Mouse (Mus musculus) liver, embryonic 16.5 days (tissue): ENCODE measurements at regions not wholly inside any gene's neighbourhood (a gene's known extent, or its start where the extent isn't known, plus 50 kb on each side); places are given as distances from the start of the nearest gene placed in this dataset.
A peak's percentile ranks its signal among the peaks of the same experiment; 100 is the strongest.

Experiments
- ATAC-seq: fragments of 200-750 bp; cut with Nextera tagmentation; 2 replicates; pipeline ENCODE4 v1.8.0; 2017; ENCODE audit warnings: low read depth, mild to moderate bottlenecking, moderate number of reproducible peaks, moderate library complexity
- H3K27ac ChIP-seq: fragments of 300-500 bp; sonication (generic); 2 replicates; pipeline ENCODE4 v1.5.1; 2014; ENCODE audit warnings: mild to moderate bottlenecking, low read length
- H3K27me3 ChIP-seq: fragments of 300-500 bp; sonication (generic); 2 replicates; pipeline ENCODE4 v1.6.1; 2014; ENCODE audit warnings: low read depth, low read length, mixed read lengths; ENCODE audit not compliant: control insufficient read depth, insufficient read depth
- H3K36me3 ChIP-seq: fragments of 300-500 bp; sonication (generic); 2 replicates; pipeline ENCODE4 v1.6.1; 2014; ENCODE audit warnings: mild to moderate bottlenecking; ENCODE audit not compliant: control insufficient read depth, insufficient read depth
- H3K4me1 ChIP-seq: fragments of 300-500 bp; sonication (generic); 2 replicates; pipeline ENCODE4 v1.6.1; 2014; ENCODE audit warnings: low read depth, low read length, mixed read lengths; ENCODE audit not compliant: control insufficient read depth
- H3K4me2 ChIP-seq: fragments of 300-500 bp; sonication (generic); 2 replicates; pipeline ENCODE4 v1.6.1; 2014; ENCODE audit warnings: low read depth, low read length, mixed read lengths
- H3K4me3 ChIP-seq: fragments of 300-500 bp; sonication (generic); 2 replicates; pipeline ENCODE4 v1.5.1; 2014; ENCODE audit warnings: low read depth, mild to moderate bottlenecking, low read length
- H3K9ac ChIP-seq: fragments of 300-500 bp; sonication (generic); 2 replicates; pipeline ENCODE4 v1.6.1; 2014; ENCODE audit warnings: low read depth, low read length
- H3K9me3 ChIP-seq: fragments of 300-500 bp; sonication (generic); replicated peaks from 2 replicates; pipeline ENCODE4 v1.6.1; 2016; ENCODE audit warnings: low read length; ENCODE audit not compliant: control insufficient read depth
- WGBS: fragments of 180-500 bp; shearing (Covaris S2); extraction: QIAGEN DNeasy Blood & Tissue Kit; methylation state at CpG from one replicate; pipeline ENCODE4 v1.1.7; 2014; ENCODE audit not compliant: insufficient replicate concordance; 5-methylcytosine and 5-hydroxymethylcytosine counted together

DNA sequence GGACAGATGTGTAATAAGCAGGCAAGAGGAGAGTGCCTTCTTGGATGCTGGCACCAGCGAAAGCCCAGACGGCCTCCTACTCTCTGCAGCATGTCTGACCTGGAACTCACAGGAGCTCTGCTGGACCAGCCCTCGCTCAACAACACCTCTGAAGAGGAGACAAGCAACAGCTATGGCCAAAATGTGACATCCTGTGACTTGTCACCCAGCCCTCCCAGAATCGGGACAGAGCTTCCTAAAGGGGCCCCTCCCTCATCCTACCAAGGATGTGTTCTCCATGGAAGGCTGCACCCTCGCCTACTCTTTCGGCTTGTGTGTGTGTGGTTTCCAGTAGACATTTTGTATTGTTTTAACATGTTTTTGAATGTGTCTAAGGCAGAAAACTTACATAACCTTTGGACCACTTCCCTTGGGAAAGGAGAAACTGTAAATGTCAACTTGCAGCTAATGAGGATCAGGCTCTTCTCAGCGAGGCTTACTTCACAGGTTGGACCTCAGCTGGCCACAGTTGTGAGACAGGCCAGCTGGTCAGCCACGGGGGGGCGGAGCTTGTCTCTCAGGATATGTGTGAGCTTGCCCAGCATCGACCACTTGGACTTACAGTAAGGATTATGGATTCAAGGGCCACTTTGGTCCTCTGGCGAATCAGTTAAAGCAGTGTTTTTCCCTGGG is 166.7 kb upstream of the Dio3 start:
- no peak overlapping the region for H3K4me2 ChIP-seq
- H3K4me1 ChIP-seq, result no peaks in the 10 kb centered on the region
- H3K9ac ChIP-seq, result no peak overlapping the region
- H3K9me3 ChIP-seq, result no peaks in the 10 kb centered on the region
- no peaks in the 10 kb centered on the region for H3K36me3 ChIP-seq
- H3K4me3 ChIP-seq, result no peak overlapping the region
- no peak overlapping the region for H3K27ac ChIP-seq
- WGBS, result 50% methylated on average over 11 of the region's 11 CpGs
- no peak for ATAC-seq
- H3K27me3 ChIP-seq, result no peaks in the 10 kb centered on the region

GRCm38 (mm10) chr12:110112723-110113105 is 166.2 kb upstream of the Dio3 start:
- H3K27me3 ChIP-seq, result no peaks in the 10 kb centered on the region
- no peak overlapping the region for H3K4me2 ChIP-seq
- H3K27ac ChIP-seq, result no peak overlapping the region
- no peak for ATAC-seq
- H3K4me3 ChIP-seq, result no peak overlapping the region
- H3K36me3 ChIP-seq, result no peaks in the 10 kb centered on the region
- WGBS, result 63% methylated on average over 7 of the region's 7 CpGs
- H3K9me3 ChIP-seq, result no peaks in the 10 kb centered on the region
- no peaks in the 10 kb centered on the region for H3K4me1 ChIP-seq
- no peak overlapping the region for H3K9ac ChIP-seq

DNA sequence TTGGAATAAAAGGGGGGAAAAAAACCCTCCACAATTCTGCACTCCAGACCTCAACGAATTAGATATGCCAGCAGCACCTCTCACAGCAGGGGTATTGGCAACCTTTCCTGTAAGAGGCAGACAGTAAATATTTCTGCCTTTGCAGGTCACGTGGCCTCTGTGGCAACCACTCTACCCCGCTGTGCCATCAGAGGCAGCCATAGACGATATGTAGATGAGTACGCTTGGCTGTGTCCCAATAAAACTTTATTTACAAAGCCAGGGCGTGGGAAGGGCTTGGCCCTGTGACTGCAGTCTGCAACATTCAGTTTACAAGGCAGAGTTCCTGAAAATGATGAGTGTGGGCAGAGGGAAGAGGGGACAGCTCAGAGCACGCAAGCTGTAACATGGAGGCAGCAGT is 158.7 kb upstream of the Dio3 start:
- Histone ChIP-seq H3K4me2 (no peak overlapping the region), H3K36me3 (no peaks in the 10 kb centered on the region), H3K4me1 (no peaks in the 10 kb centered on the region), H3K9me3 (no peaks in the 10 kb centered on the region), H3K4me3 (no peak overlapping the region), H3K27me3 (no peaks in the 10 kb centered on the region), H3K27ac (no peak overlapping the region), H3K9ac (no peak overlapping the region)
- peak; percentile 64 for ATAC-seq
- 52% methylated on average over 7 of the region's 7 CpGs for WGBS

DNA sequence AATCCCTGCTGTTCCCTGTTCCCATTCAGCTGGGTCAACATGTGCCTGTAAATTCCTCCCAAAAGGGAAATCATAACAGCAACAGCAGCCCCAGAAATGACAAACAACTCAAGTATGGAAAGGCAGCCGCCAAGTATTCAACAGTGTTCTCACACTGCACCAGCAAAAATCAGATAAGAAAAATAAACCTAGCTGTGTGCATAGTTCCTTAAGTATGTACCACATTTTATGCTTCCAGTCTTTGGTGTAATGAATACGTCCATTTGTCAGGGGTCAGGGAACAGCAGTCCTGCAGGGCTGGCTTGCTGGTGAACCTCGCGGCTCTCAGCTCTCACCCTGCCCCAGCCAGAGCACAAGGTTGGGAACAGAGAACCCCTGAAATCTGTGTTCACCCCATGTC is 155.9 kb upstream of the Dio3 start:
- Histone ChIP-seq H3K27me3 (no peaks in the 10 kb centered on the region), H3K36me3 (no peaks in the 10 kb centered on the region), H3K4me2 (no peak overlapping the region), H3K9ac (no peak overlapping the region), H3K4me3 (no peak overlapping the region), H3K4me1 (no peaks in the 10 kb centered on the region), H3K27ac (no peak overlapping the region), H3K9me3 (no peaks in the 10 kb centered on the region)
- ATAC-seq, result no peak
- 63% methylated on average over 4 of the region's 4 CpGs for WGBS

DNA sequence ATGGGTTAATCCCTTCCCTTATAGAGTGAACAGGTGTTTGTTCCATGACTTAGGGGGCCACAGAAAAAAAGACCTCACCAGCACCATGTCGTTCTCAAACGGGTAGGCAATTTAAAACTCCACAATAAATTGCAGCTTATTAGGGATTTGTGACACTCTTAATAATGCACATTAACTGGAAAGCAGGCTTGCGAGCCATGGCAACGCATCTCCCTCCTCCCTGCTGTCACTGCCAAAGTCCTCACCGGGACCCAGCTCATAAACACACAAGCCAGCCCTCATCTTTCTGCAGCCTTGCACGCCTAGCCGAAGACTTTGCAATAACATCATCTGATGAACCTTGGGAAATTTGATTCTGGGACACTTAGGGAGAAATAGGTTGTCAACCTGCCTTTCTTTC is 152.3 kb upstream of the Dio3 start:
- Histone ChIP-seq H3K27ac (no peak overlapping the region), H3K4me3 (no peak overlapping the region), H3K4me2 (no peak overlapping the region), H3K36me3 (no peaks in the 10 kb centered on the region), H3K9ac (no peak overlapping the region), H3K27me3 (no peaks in the 10 kb centered on the region), H3K4me1 (no peaks in the 10 kb centered on the region), H3K9me3 (no peaks in the 10 kb centered on the region)
- ATAC-seq, result no peak
- WGBS, result 72% methylated on average over 7 of the region's 7 CpGs

DNA sequence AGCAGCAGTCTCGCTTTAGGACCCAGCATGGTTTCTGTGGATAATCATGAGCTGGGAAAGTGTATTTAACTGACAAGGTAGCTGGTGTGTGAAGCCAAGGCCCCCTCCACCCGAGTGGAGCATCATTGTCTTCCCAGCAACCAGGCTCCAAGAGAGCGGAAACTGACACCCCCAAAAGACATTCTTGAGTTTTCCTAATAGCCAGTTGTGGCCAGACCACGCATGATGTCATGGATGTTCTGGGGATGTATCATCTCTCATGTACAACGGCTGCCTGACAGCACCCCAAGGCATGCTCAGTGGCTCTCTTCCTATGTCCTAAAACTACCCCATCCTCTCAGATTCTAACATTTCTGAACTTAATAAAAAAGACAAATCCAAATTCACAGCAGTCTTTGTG is 133.5 kb upstream of the Dio3 start:
- WGBS, result 62% methylated on average over 5 of the region's 5 CpGs
- H3K36me3 ChIP-seq, result no peaks in the 10 kb centered on the region
- H3K9ac ChIP-seq, result no peak overlapping the region
- H3K27ac ChIP-seq, result no peak overlapping the region
- H3K4me3 ChIP-seq, result no peak overlapping the region
- ATAC-seq, result no peak
- no peaks in the 10 kb centered on the region for H3K27me3 ChIP-seq
- H3K4me1 ChIP-seq, result no peaks in the 10 kb centered on the region
- H3K9me3 ChIP-seq, result no peaks in the 10 kb centered on the region
- H3K4me2 ChIP-seq, result no peak overlapping the region

DNA sequence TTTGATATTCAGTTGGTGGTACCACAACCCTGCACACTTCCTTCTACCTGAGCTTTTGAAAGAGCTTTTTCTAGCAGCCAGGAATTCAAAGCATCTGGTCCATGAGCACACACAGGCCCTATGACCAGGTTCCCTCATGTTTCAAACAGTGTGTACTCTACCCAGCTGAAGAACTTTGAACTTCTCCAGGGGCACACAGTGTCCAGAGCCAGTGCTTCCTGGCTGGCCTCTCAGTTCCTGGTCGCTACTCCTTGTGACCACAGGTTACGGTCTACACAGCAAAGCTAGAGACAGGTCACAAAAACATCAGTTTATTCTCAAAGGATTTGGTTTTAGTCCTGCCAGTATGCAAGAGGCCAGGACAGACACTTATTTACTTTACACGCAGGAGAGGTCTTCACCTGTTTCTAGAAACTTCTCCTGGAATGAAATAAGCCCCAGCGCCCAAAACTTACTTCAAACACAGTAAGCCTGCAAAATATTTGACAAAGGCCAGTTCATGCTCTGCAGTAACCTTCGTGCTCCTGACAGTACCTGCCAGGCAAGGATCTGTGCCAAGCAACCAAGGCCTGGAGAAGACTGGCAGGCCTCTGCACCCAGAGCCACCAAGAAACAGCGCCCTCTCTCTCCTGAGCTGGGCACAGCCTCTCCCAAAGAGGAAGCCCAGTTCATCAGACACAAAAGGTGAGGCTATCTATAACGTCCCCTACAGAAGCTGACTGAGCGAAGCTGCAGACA is 124.5 kb upstream of the Dio3 start:
- no peak overlapping the region for H3K4me3 ChIP-seq
- peak; percentile 59 for ATAC-seq
- H3K9me3 ChIP-seq, result no peaks in the 10 kb centered on the region
- no peak overlapping the region for H3K9ac ChIP-seq
- H3K27ac ChIP-seq, result no peak overlapping the region
- no peaks in the 10 kb centered on the region for H3K36me3 ChIP-seq
- no peak overlapping the region for H3K4me2 ChIP-seq
- no peaks in the 10 kb centered on the region for H3K4me1 ChIP-seq
- H3K27me3 ChIP-seq, result no peaks in the 10 kb centered on the region
- 62% methylated on average over 8 of the region's 8 CpGs for WGBS

DNA sequence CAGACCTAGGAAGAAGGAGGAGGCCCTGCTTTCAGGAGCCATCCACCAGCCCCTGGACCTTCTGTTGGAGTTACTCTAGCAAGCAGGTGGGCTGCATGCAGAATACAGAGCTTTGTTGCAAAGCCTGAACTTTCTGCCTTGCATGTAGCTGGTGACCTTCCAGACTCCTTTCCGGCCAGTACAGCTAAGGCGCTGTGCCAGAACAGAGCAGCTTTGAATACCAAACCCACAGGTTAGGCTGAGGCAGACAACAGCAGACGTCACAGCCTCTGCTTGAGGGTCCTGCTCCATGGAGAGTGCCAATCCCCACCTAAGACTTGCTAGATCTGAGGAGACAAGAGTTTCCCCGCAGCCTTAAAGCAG is 123.9 kb upstream of the Dio3 start:
- 46% methylated on average over 4 of the region's 4 CpGs for WGBS
- H3K27me3 ChIP-seq, result no peaks in the 10 kb centered on the region
- no peak for ATAC-seq
- no peak overlapping the region for H3K4me3 ChIP-seq
- no peaks in the 10 kb centered on the region for H3K36me3 ChIP-seq
- H3K4me1 ChIP-seq, result no peaks in the 10 kb centered on the region
- no peak overlapping the region for H3K4me2 ChIP-seq
- no peak overlapping the region for H3K27ac ChIP-seq
- H3K9ac ChIP-seq, result no peak overlapping the region
- H3K9me3 ChIP-seq, result no peaks in the 10 kb centered on the region

DNA sequence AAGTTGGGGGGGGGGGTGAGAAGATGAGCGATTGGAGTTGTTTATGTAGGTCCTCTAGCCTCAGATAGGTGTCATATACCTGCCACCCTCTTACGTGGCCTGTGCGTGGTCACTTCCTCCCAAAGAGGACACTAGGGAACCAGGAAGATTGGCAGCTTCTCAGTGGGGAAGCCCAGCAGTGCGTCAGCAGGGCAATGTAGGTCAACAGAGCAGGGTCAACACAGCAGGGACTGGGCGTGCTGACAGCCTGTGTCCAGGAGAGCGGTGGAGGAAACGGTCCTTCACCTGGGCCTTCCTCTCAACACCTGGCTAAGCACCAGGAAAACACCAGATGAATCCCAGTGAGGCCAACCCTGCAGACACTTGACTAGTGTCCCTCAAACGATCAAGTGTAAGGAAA is 122.4 kb upstream of the Dio3 start:
- 44% methylated on average over 8 of the region's 8 CpGs for WGBS
- Histone ChIP-seq H3K9ac (no peak overlapping the region), H3K9me3 (no peaks in the 10 kb centered on the region), H3K4me3 (no peak overlapping the region), H3K27ac (no peak overlapping the region), H3K4me1 (no peaks in the 10 kb centered on the region), H3K4me2 (no peak overlapping the region), H3K27me3 (no peaks in the 10 kb centered on the region), H3K36me3 (no peaks in the 10 kb centered on the region)
- ATAC-seq, result peak; percentile 86
